Mouse (Mus musculus) stomach, postnatal 0 days (tissue): Measurements from ENCODE around the gene Strn4. TPM values are rescaled to one million over a fixed set of nuclear protein-coding genes. Genes with fewer than 3 reads are reported as not detected.

Experiments
- ATAC-seq: fragments of 200-750 bp; cut with Nextera tagmentation; 2 replicates; pipeline ENCODE4 v1.8.0; 2017; ENCODE audit not compliant: low FRiP score, low TSS enrichment
- DNase-seq: peaks from one replicate; pipeline ENCODE4 v3.0.0-alpha.2; 2016; ENCODE audit warnings: low spot score
- H3K27ac ChIP-seq: fragments of 300-500 bp; sonication (generic); replicated peaks from 2 replicates; pipeline ENCODE4 v1.5.1; 2014; ENCODE audit warnings: mild to moderate bottlenecking, control low read depth
- H3K27me3 ChIP-seq: fragments of 300-500 bp; sonication (generic); 2 replicates; pipeline ENCODE4 v1.6.1; 2014; ENCODE audit warnings: low read length; ENCODE audit not compliant: control insufficient read depth, insufficient read depth
- H3K36me3 ChIP-seq: fragments of 300-500 bp; sonication (generic); 2 replicates; pipeline ENCODE4 v1.6.1; 2014; ENCODE audit warnings: low read length, mixed read lengths; ENCODE audit not compliant: control insufficient read depth, insufficient read depth
- H3K4me1 ChIP-seq: fragments of 300-500 bp; sonication (generic); replicated peaks from 2 replicates; pipeline ENCODE4 v1.6.1; 2014; ENCODE audit warnings: antibody characterized with exemption; ENCODE audit not compliant: control insufficient read depth, insufficient read depth
- H3K4me2 ChIP-seq: fragments of 300-500 bp; sonication (generic); replicated peaks from 2 replicates; pipeline ENCODE4 v1.6.1; 2014; ENCODE audit warnings: low read depth, mild to moderate bottlenecking, control low read depth, moderate library complexity
- H3K4me3 ChIP-seq: fragments of 300-500 bp; sonication (generic); 2 replicates; pipeline ENCODE4 v1.5.1; 2014; ENCODE audit warnings: low read depth, low read length, control low read depth
- H3K9ac ChIP-seq: fragments of 300-500 bp; sonication (generic); 2 replicates; pipeline ENCODE4 v1.6.1; 2014; ENCODE audit warnings: mild to moderate bottlenecking, low read length, control low read depth, mixed read lengths
- H3K9me3 ChIP-seq: fragments of 300-500 bp; sonication (generic); 2 replicates; pipeline ENCODE4 v1.6.1; 2016; ENCODE audit warnings: low read length; ENCODE audit not compliant: control insufficient read depth
- CTCF ChIP-seq: IDR thresholded peaks from 2 replicates; pipeline ENCODE4 v1.5.1; 2016; ENCODE audit warnings: antibody characterized with exemption, low read depth, mild to moderate bottlenecking, moderate library complexity
- EP300 ChIP-seq: optimal IDR thresholded peaks from 2 replicates; pipeline ENCODE3; 2016; ENCODE audit warnings: antibody characterized with exemption
- WGBS: fragments of 180-500 bp; shearing (Covaris S2); extraction: QIAGEN DNeasy Blood & Tissue Kit; methylation state at CpG from one replicate; pipeline ENCODE4 v1.1.7; 2014; 5-methylcytosine and 5-hydroxymethylcytosine counted together
- polyA plus RNA-seq: library from polyadenylated mRNA; unstranded; fragments of >200 nt; fragmentation: Nextera tagmentation; extraction: Ambion mirVana; gene quantifications from 2 replicates; pipeline ENCODE4 v1.2.1, GENCODE M21; 2015

Gene Strn4
- polyA plus RNA-seq, 1 experiment from 2014 or later: 45.1 TPM

GRCm38 (mm10) chr7:16876608-16877007, 60.9 kb downstream of the Strn4 start:
- WGBS: 6% methylated on average over 12 of the region's 13 CpGs

GRCm38 (mm10) chr7:16877717-16878116, 62.0 kb downstream of the Strn4 start:
- ATAC-seq (no peak), DNase-seq (no peak)

More at GRCm38 (mm10) chr7:16876608-16877007, 60.9 kb downstream of the Strn4 start:
- Histone ChIP-seq H3K4me1 (peaks cover 3% of the 10 kb centered on the region; the same call in 1 of the 2 replicates), H3K27me3 (no peaks in the 10 kb centered on the region), H3K9me3 (no peaks in the 10 kb centered on the region), H3K27ac (peak overlapping the region; percentile 53), H3K9ac (peak overlapping the region; percentile 39), H3K36me3 (no peaks in the 10 kb centered on the region), H3K4me2 (peak overlapping the region; percentile 77), H3K4me3 (peak overlapping the region; percentile 70)
- no peak for ATAC-seq
- DNase-seq: peak; percentile 35
- TF ChIP-seq EP300 (no peak), CTCF (no peak)

GRCm38 (mm10) chr7:16879796-16880547, 64.3 kb downstream of the Strn4 start:
- no peaks in the 10 kb centered on the region for H3K9me3 ChIP-seq
- H3K27ac ChIP-seq: peak overlapping the region; percentile 56
- peaks cover 3% of the 10 kb centered on the region; the same call in 1 of the 2 replicates for H3K36me3 ChIP-seq
- TF ChIP-seq EP300 (peak; percentile 39), CTCF (no peak)
- H3K4me1 ChIP-seq: peaks cover 3% of the 10 kb centered on the region; the same call in 1 of the 2 replicates
- no peak overlapping the region for H3K4me3 ChIP-seq
- DNase-seq (peak; percentile 49), ATAC-seq (peak; percentile 35; the same call in 1 of the 2 replicates)
- no peak overlapping the region for H3K9ac ChIP-seq
- WGBS: 34% methylated on average over 9 of the region's 9 CpGs
- H3K27me3 ChIP-seq: no peaks in the 10 kb centered on the region
- H3K4me2 ChIP-seq: no peak overlapping the region

More at GRCm38 (mm10) chr7:16877717-16878116, 62.0 kb downstream of the Strn4 start:
- WGBS: 80% methylated on average over 3 of the region's 3 CpGs
- H3K9ac ChIP-seq: no peak overlapping the region
- no peak overlapping the region for H3K27ac ChIP-seq
- TF ChIP-seq CTCF (no peak), EP300 (no peak)
- no peaks in the 10 kb centered on the region for H3K27me3 ChIP-seq
- H3K4me1 ChIP-seq: peaks cover 3% of the 10 kb centered on the region; the same call in 1 of the 2 replicates
- no peaks in the 10 kb centered on the region for H3K9me3 ChIP-seq
- no peaks in the 10 kb centered on the region for H3K36me3 ChIP-seq
- H3K4me3 ChIP-seq: no peak overlapping the region
- no peak overlapping the region for H3K4me2 ChIP-seq

- peaks cover 9% of the 10 kb centered on the region for H3K36me3 ChIP-seq
- H3K4me1 ChIP-seq: peaks cover 3% of the 10 kb centered on the region; the same call in 1 of the 2 replicates
- WGBS: 20% methylated on average over 5 of the region's 5 CpGs
- ATAC-seq (no peak), DNase-seq (no peak)
- no peak overlapping the region for H3K9ac ChIP-seq
- H3K27me3 ChIP-seq: no peaks in the 10 kb centered on the region
- no peak overlapping the region for H3K4me3 ChIP-seq
- no peak overlapping the region for H3K4me2 ChIP-seq
- H3K27ac ChIP-seq: peak overlapping the region; percentile 56
- TF ChIP-seq CTCF (no peak), EP300 (no peak)
- peaks cover 2% of the 10 kb centered on the region for H3K9me3 ChIP-seq
Observed at GRCm38 (mm10) chr7:16880615-16881014, 64.9 kb downstream of the Strn4 start.

GRCm38 (mm10) chr7:16883162-16883561, 67.5 kb downstream of the Strn4 start:
- 91% methylated on average over 6 of the region's 6 CpGs for WGBS
- TF ChIP-seq CTCF (no peak), EP300 (no peak)

GRCm38 (mm10) chr7:16884334-16884733, 68.6 kb downstream of the Strn4 start:
- no peak overlapping the region for H3K4me3 ChIP-seq
- H3K9ac ChIP-seq: no peak overlapping the region
- 83% methylated on average over 4 of the region's 4 CpGs for whole genome bisulfite sequencing
- DNase-seq: no peak
- H3K27me3 ChIP-seq: no peaks in the 10 kb centered on the region
- no peak overlapping the region for H3K27ac ChIP-seq
- TF ChIP-seq EP300 (no peak), CTCF (no peak)
- peaks cover 15% of the 10 kb centered on the region for H3K36me3 ChIP-seq
- peaks cover 3% of the 10 kb centered on the region; the same call in 1 of the 2 replicates for H3K4me1 ChIP-seq
- no peak overlapping the region for H3K4me2 ChIP-seq
- no peak for ATAC-seq
- H3K9me3 ChIP-seq: peaks cover 8% of the 10 kb centered on the region

More at GRCm38 (mm10) chr7:16883162-16883561, 67.5 kb downstream of the Strn4 start:
- H3K27me3 ChIP-seq: no peaks in the 10 kb centered on the region
- no peak for ATAC-seq
- no peak overlapping the region for H3K4me3 ChIP-seq
- no peak for DNase-seq
- H3K4me1 ChIP-seq: peaks cover 3% of the 10 kb centered on the region; the same call in 1 of the 2 replicates
- H3K4me2 ChIP-seq: no peak overlapping the region
- H3K36me3 ChIP-seq: peaks cover 15% of the 10 kb centered on the region
- peaks cover 8% of the 10 kb centered on the region for H3K9me3 ChIP-seq
- no peak overlapping the region for H3K27ac ChIP-seq
- no peak overlapping the region for H3K9ac ChIP-seq
